Mouse (Mus musculus) embryonic facial prominence, embryonic 13.5 days (tissue): ENCODE results near the gene Zic1. TPM values are rescaled to one million over a fixed set of nuclear protein-coding genes. Genes with fewer than 3 reads are reported as not detected.
A peak's percentile ranks its signal among the peaks of the same experiment; 100 is the strongest.

ENCODE experiments used
- ATAC-seq: fragments of 200-750 bp; cut with Nextera tagmentation; 2 replicates; pipeline ENCODE4 v1.8.0; 2017; ENCODE audit warnings: low read depth; ENCODE audit not compliant: insufficient number of reproducible peaks, insufficient read depth, low FRiP score, low TSS enrichment
- H3K27ac ChIP-seq: fragments of 300-500 bp; sonication (generic); 2 replicates; pipeline ENCODE4 v1.5.1; 2015; ENCODE audit warnings: moderate library complexity, mild to moderate bottlenecking, inconsistent platforms
- H3K27me3 ChIP-seq: fragments of 300-500 bp; sonication (generic); 2 replicates; pipeline ENCODE4 v1.6.1; 2015; ENCODE audit warnings: mild to moderate bottlenecking, inconsistent platforms
- H3K36me3 ChIP-seq: fragments of 300-500 bp; sonication (generic); 2 replicates; pipeline ENCODE4 v1.6.1; 2015; ENCODE audit warnings: mild to moderate bottlenecking, inconsistent platforms
- H3K4me1 ChIP-seq: fragments of 300-500 bp; sonication (generic); 2 replicates; pipeline ENCODE4 v1.6.1; 2015; ENCODE audit warnings: inconsistent platforms
- H3K4me2 ChIP-seq: fragments of 300-500 bp; sonication (generic); 2 replicates; pipeline ENCODE4 v1.6.1; 2015; ENCODE audit warnings: moderate library complexity, mild to moderate bottlenecking, inconsistent platforms
- H3K4me3 ChIP-seq: fragments of 300-500 bp; sonication (generic); 2 replicates; pipeline ENCODE4 v1.5.1; 2015; ENCODE audit warnings: mild to moderate bottlenecking, inconsistent platforms
- H3K9ac ChIP-seq: fragments of 300-500 bp; sonication (generic); 2 replicates; pipeline ENCODE4 v1.6.1; 2015; ENCODE audit warnings: mild to moderate bottlenecking, inconsistent platforms
- H3K9me3 ChIP-seq: fragments of 300-500 bp; sonication (generic); 2 replicates; pipeline ENCODE4 v1.6.1; 2016; ENCODE audit warnings: inconsistent platforms
- WGBS: fragments of 180-500 bp; shearing (Covaris S2); methylation state at CpG from one replicate; pipeline ENCODE4 v1.1.7; 2015; ENCODE audit warnings: mixed read lengths; 5-methylcytosine and 5-hydroxymethylcytosine counted together
- polyA plus RNA-seq: library from polyadenylated mRNA; unstranded; fragments of >200 nt; fragmentation: Nextera tagmentation; extraction: Ambion mirVana; gene quantifications from 2 replicates; pipeline ENCODE4 v1.2.1, GENCODE M21; 2015

Gene Zic1
- polyA plus RNA-seq, 1 experiment from 2014 or later = 0.49 TPM

DNA sequence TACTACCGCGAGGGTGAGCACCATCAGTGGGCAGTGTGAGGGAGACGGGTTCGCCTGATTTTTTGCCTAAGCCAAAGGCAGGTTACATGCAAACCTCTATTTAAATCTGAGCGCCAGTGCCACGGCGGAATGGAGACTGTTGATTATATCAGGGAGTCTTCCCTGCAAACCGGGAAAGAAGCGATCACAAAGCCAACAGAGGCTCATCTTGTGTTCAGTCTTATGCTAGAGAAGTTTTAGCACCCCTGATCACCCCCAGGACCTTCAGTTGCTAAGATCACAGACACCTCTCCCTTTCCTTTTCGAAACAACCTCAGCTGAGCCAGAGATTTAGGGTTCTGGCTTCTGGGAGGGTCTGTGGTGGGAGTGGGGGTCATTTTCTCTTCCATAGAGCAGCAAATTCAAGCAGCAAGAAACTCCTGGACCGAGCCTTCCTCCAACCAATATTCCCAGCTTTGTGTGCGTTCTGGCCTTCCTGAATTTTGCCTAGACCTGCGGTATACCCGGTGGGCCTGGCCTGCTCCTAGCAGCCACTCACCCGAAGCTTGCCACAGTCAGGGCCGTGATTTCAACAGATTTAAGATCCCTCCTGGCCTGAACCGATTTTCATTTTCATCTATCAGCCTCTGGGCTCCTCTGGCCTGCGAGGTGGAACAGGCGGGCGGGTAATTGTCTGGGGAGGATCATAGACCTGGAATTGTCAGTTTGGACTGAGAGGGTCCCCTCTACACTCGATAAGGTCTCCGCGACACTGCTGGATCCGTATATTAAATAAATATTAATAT is 17.1 kb upstream of the Zic1 start:
- Histone ChIP-seq H3K4me1 (peaks cover 12% of the 10 kb centered on the region), H3K27ac (no peak overlapping the region), H3K9ac (no peak overlapping the region), H3K36me3 (no peaks in the 10 kb centered on the region), H3K4me3 (no peak overlapping the region), H3K4me2 (no peak overlapping the region), H3K9me3 (no peaks in the 10 kb centered on the region), H3K27me3 (peaks cover 99% of the 10 kb centered on the region)
- ATAC-seq = no peak
- WGBS = 3% methylated on average over 24 of the region's 24 CpGs

DNA sequence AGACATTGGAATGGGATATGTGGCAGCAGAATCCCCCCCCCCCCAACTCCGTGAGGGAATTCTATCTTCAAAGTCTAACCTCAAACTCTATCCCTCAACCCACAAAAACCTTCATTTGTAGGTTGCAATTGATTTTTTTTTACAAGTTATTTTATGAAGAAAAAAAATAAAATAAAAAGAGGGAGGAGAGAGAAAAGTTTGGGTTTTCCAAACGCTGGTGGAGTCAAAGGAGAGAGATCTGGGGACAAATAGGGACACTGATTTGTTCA is 16.4 kb upstream of the Zic1 start:
- Histone ChIP-seq H3K36me3 (no peaks in the 10 kb centered on the region), H3K9ac (no peak overlapping the region), H3K27ac (no peak overlapping the region), H3K4me2 (peak overlapping the region; percentile 80), H3K4me3 (peak overlapping the region; percentile 50; the same call in 1 of the 2 replicates), H3K27me3 (peaks cover 99% of the 10 kb centered on the region), H3K4me1 (peaks cover 12% of the 10 kb centered on the region), H3K9me3 (no peaks in the 10 kb centered on the region)
- WGBS = 2% methylated on average over 2 of the region's 2 CpGs
- ATAC-seq = no peak

DNA sequence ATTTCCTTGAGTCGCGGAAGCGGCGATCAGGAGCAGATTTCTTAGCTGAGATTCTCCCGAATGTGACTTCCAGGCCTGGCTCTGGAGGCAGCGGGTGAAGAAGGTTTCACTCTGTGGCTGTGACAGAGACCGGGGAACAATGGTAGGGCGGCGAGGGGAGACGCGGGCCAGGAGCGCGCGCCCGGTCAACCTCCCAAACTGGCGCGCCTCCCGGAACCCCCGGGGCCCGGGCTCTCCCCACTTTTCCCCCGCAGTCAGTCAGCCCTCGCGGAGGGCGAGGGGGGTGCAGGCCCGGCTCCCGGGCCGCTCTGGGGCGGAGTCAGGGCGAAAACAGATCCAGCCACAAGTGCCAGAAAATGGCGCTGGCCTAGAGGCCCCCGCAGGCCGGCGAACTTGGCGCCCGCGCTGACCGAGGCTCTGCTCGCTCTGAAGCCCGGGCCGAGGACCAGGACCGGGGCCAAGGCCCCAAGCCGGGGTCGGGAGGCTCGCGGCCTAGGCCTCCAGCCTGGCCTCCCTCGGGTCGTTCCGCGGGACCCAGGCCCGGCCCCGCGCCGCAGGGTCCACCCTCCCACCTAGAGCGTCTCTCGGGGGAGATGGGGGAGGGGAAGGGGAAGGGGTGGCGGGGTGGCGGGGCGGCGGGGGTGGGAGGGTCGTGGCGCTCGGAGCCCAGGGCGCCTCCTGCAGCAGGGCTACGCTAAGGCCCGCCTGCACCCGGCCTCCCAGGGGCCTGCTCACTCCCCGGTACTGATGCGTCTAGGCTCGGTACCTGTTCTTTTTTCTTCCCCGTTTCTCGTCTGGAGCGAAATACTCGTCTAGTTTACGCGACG is 15.9 kb upstream of the Zic1 start:
- peak overlapping the region; percentile 65 for H3K9ac ChIP-seq
- no peaks in the 10 kb centered on the region for H3K36me3 ChIP-seq
- WGBS = under 1% methylated on average over 76 of the region's 76 CpGs
- H3K27me3 ChIP-seq = peaks cover 99% of the 10 kb centered on the region
- H3K27ac ChIP-seq = no peak overlapping the region
- ATAC-seq = peak; percentile 43
- H3K4me3 ChIP-seq = peak overlapping the region; percentile 50
- H3K4me1 ChIP-seq = peaks cover 12% of the 10 kb centered on the region
- H3K4me2 ChIP-seq = peak overlapping the region; percentile 80
- no peaks in the 10 kb centered on the region for H3K9me3 ChIP-seq

DNA sequence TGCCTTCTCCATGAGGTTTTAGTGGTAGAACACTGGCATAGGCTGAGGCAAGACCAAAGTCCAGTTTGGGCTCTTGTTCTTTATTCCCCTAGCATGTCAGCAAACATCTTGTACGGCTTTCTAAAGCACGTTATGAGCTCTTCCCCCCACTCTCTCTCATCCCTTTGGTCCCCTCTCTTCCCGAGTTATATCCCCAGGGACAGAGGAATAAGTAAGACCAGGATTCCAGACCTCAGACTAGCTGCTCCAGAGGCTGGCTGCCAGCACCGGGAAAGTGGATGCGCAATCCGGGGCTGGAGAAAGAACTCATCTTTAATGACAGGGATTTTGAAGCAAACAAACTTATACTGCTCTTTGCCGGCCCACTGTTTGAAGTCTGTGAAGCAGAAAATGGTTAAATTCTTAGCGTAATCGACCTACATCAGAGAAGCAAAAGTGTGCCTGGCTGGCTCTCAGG is 14.9 kb upstream of the Zic1 start:
- H3K4me3 ChIP-seq = no peak overlapping the region
- no peak overlapping the region for H3K4me2 ChIP-seq
- 1% methylated on average over 9 of the region's 9 CpGs for WGBS
- H3K27me3 ChIP-seq = peaks cover 99% of the 10 kb centered on the region
- H3K9me3 ChIP-seq = no peaks in the 10 kb centered on the region
- no peak overlapping the region for H3K27ac ChIP-seq
- no peak for ATAC-seq
- H3K36me3 ChIP-seq = no peaks in the 10 kb centered on the region
- H3K9ac ChIP-seq = no peak overlapping the region
- H3K4me1 ChIP-seq = peaks cover 12% of the 10 kb centered on the region

DNA sequence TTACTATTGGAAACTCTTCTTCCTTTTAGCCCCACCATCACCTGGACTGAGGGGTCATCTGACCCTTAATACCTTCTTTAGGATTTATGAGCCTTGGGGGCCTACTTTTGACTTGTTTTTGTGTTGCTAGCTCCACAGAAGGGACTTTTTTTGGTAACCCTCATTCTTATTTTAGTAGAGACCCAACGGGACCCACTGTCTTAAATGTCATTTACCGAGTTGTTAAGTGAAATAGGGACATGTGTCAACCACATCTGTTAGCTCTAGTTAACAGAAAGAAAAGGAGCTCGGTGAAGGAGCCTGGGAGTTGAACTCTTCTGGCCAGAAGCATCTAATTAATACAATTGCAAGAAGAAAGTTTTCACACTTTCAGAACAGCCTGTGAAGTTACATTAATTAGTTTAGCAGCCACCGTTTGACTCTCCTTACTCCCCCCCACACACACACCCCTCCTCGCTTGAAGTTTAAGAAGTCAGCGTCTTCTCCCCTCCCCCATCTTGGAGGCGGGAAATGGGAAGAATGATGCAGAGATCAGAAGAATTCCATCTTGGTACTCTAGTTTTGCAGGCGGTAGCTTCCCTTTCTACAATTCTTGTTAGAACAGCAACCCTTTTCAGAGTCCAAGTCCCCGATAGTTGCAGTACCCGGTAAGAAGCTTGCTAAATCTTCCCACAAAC is 14.3 kb upstream of the Zic1 start:
- Histone ChIP-seq H3K9me3 (no peaks in the 10 kb centered on the region), H3K4me1 (peaks cover 12% of the 10 kb centered on the region), H3K27me3 (peaks cover 99% of the 10 kb centered on the region), H3K9ac (no peak overlapping the region), H3K4me2 (no peak overlapping the region), H3K36me3 (no peaks in the 10 kb centered on the region), H3K4me3 (no peak overlapping the region), H3K27ac (no peak overlapping the region)
- under 1% methylated on average over 10 of the region's 10 CpGs for WGBS
- no peak for ATAC-seq

DNA sequence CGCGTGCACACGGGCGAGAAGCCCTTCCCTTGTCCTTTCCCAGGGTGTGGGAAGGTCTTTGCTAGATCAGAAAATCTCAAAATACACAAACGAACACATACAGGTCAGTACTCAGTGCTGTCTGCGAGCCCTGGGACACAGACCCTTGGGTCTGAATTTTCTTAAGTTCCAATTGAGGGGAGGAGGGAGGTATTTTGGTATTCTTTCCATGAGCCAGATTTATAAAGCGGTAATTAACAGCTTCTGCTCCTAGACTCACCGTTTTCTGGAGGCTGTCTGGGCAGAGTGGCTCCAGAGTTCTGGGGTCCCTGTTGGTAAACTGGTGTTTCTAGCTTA is 13.7 kb upstream of the Zic1 start:
- Histone ChIP-seq H3K27ac (no peak overlapping the region), H3K9ac (no peak overlapping the region), H3K4me3 (no peak overlapping the region), H3K27me3 (peaks cover 99% of the 10 kb centered on the region), H3K4me1 (peaks cover 12% of the 10 kb centered on the region), H3K36me3 (no peaks in the 10 kb centered on the region), H3K4me2 (no peak overlapping the region), H3K9me3 (no peaks in the 10 kb centered on the region)
- ATAC-seq = no peak
- under 1% methylated on average over 8 of the region's 8 CpGs for WGBS

DNA sequence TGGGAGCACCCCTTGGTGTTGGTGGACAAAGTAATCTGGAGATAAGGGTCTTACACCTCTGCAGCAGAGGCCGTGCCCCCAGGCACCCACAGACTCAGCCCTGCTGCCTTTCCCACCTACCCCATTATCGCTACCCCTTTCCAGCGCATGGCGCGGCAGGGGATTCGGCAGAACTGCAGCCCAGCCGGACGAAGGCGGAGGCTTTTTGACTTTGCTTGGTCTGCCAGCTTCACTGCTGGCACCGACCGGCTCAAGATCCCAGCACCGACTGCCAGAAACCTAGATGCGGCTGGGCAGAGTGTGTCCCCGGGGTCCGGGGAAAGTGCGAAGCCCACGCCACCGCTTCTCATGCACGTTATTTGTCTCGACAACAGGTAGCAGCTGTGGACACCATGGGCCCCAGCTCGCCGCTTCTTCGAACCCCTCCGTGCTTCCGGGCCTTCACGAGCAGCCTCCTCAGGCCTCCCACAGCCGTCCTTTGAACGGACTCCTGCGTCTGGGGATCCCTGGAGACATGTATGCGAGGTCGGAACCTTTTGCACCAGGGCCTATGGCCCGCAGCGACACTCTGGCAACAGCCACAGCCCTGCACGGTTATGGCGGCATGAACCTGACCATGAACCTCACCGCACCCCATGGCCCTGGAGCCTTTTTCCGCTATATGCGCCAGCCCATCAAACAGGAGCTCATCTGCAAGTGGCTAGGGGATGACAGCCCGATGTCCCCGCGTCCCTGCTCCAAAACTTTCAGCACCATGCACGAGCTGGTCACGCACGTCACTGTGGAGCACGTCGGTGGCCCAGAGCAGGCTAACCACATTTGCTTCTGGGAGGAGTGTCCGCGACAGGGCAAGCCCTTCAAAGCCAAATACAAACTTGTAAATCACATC is 13.0 kb upstream of the Zic1 start:
- no peak for ATAC-seq
- H3K4me2 ChIP-seq = no peak overlapping the region
- no peak overlapping the region for H3K9ac ChIP-seq
- peaks cover 12% of the 10 kb centered on the region for H3K4me1 ChIP-seq
- H3K9me3 ChIP-seq = no peaks in the 10 kb centered on the region
- no peak overlapping the region for H3K27ac ChIP-seq
- WGBS = under 1% methylated on average over 48 of the region's 48 CpGs
- H3K27me3 ChIP-seq = peaks cover 99% of the 10 kb centered on the region
- H3K4me3 ChIP-seq = no peak overlapping the region
- no peaks in the 10 kb centered on the region for H3K36me3 ChIP-seq

DNA sequence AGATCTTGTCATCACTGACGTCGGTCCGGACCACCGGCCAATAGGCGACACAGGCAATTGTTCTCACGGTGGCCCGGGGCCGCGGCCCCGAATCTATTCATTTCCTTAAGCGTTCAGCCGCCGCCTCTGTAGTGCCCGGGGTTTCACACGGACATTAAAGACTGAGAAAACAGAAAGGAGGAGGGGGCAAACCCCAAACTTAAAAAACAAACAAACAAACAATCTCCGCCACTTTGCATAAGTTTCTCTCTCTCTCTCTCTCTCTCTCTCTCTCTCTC is 12.2 kb upstream of the Zic1 start:
- Histone ChIP-seq H3K27ac (no peak overlapping the region), H3K27me3 (peaks cover 96% of the 10 kb centered on the region), H3K9ac (no peak overlapping the region), H3K36me3 (no peaks in the 10 kb centered on the region), H3K4me1 (peaks cover 12% of the 10 kb centered on the region), H3K9me3 (no peaks in the 10 kb centered on the region), H3K4me3 (no peak overlapping the region), H3K4me2 (no peak overlapping the region)
- ATAC-seq = no peak
- WGBS = 2% methylated on average over 16 of the region's 16 CpGs

DNA sequence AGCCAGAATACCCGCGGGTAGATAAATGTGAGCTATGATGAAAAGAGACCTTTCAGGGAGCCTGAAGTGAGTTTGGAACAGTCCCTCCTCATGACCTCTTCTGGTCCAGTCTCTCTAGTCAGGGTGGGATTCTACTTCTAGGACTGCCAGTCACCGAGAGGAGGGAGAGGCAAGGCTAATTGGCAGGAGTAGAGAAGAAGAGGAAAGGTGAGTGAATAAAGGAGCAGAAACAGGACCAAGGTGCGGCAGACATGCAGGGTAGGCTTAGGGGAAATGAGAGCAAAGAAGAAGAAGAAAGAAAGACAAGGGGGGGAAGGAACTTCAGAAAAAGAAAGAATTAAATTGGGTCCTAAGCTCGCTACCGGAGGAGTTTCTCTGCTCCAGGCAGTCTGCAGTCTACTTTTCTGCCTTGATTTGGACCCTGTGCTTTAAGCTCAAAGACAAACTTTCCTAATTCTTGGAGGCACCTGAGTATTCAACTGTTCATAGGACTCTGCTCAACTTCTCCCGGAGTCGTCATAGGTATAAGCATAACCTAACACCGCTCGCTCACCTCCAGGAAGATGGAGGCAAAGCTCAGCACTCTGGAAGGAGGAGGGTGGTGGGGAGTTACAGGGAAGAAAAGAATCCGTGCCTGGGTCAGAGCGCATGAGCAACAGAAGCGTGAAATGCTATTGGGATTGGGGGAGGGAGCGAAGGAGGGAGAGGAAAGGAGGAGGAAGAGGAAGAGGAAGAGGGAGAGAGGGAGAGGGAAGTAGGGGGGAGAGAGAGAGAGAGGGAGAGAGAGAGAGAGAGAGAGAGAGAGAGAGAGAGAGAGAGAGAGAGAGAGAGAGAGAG is 11.6 kb upstream of the Zic1 start:
- H3K4me3 ChIP-seq = no peak overlapping the region
- H3K4me1 ChIP-seq = peaks cover 12% of the 10 kb centered on the region
- ATAC-seq = no peak
- no peak overlapping the region for H3K27ac ChIP-seq
- no peaks in the 10 kb centered on the region for H3K9me3 ChIP-seq
- no peak overlapping the region for H3K4me2 ChIP-seq
- under 1% methylated on average over 14 of the region's 14 CpGs for WGBS
- H3K36me3 ChIP-seq = no peaks in the 10 kb centered on the region
- H3K9ac ChIP-seq = no peak overlapping the region
- peaks cover 96% of the 10 kb centered on the region for H3K27me3 ChIP-seq

DNA sequence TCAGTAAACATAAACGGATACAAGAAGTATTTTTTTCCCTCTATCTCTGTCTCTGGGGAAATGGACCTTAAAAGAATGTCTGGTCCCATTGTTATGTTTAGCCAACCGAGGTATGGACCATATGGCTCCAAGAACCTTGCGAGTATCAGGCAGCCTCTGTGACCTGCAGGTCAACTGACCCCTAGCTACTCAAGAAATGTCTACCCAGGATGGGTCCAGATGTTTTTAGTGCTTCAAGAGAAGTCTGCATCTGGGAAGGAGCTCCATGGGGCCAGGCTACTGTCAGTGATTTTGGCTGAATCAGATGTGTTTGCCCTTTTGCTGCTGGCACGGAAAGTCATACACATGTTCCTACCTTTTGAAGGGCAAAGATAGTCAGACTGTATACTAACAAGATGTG is 9.1 kb upstream of the Zic1 start:
- Histone ChIP-seq H3K27me3 (peaks cover 97% of the 10 kb centered on the region), H3K27ac (no peak overlapping the region), H3K9me3 (no peaks in the 10 kb centered on the region), H3K4me3 (no peak overlapping the region), H3K36me3 (no peaks in the 10 kb centered on the region), H3K9ac (no peak overlapping the region), H3K4me2 (no peak overlapping the region), H3K4me1 (peaks cover 5% of the 10 kb centered on the region; the same call in 1 of the 2 replicates)
- 3% methylated on average over 4 of the region's 4 CpGs for WGBS
- ATAC-seq = no peak
